ENCODE assay signal across 22 mouse cellular contexts in the genomic region with DNA sequence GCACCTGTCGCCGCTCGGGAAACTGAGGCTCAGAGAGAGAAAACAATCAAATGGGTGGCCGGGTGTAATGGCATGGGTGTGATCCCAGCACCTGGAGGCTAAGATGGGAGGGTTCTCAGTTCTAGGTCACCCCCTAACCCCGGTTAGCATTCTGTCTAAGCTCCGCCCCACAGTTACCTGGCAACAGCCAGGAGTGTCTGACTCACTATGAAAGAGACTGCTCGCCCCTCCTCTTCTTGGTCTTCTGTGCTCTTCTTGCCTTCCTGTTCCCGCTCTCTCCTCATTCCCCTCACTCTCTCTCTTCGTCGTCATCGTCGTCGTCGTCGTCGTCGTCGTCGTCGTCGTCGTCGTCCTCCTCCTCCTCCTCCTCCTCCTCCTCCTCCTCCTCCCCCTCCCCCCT. TPM values are rescaled to one million over a fixed set of nuclear protein-coding genes. Genes with fewer than 3 reads are reported as not detected.
A peak's percentile ranks its signal among the peaks of the same experiment; 100 is the strongest.
DNase-seq lines count a peak whose midpoint lies in the region; ATAC-seq and TF ChIP-seq lines count a peak whose summit lies in the region.
"Had no signal": no experiment of that assay in that cellular context is flagged by ENCODE, and none has a peak within 500 bp of the region (broad histone marks: within the 10 kb centered on the region; RNA-seq: fewer than 3 reads in every experiment).

No protein-coding gene starts in this region.

- no peak overlapping the region for H3K9ac ChIP-seq in stomach, embryonic 16.5 days (ENCODE audit: low read length)
- H3K9ac ChIP-seq in stomach, postnatal 0 days (ENCODE audit: low read length): no peak overlapping the region
- no peak overlapping the region for H3K9ac ChIP-seq in forebrain, embryonic 13.5 days
- H3K9ac ChIP-seq: forebrain, embryonic 12.5 days; hindbrain, embryonic 14.5 days; intestine, embryonic 15.5 days; liver, embryonic 15.5 days had no signal

- H3K36me3 ChIP-seq in stomach, embryonic 16.5 days (ENCODE audit: control insufficient read depth, insufficient read depth, low read length): no peaks in the 10 kb centered on the region
- no peaks in the 10 kb centered on the region for H3K36me3 ChIP-seq in stomach, postnatal 0 days (ENCODE audit: control insufficient read depth, insufficient read depth, low read length)
- no peaks in the 10 kb centered on the region for H3K36me3 ChIP-seq in forebrain, embryonic 13.5 days (ENCODE audit: poor library complexity, severe bottlenecking)
- H3K36me3 ChIP-seq: forebrain, embryonic 12.5 days; G1E; heart, embryonic 13.5 days; intestine, embryonic 15.5 days; liver, embryonic 15.5 days; midbrain, embryonic 10.5 days had no signal

- 0 out of 2 replicates have a peak, but pooled peaks have one; percentile 35 for ATAC-seq in stomach, embryonic 16.5 days (ENCODE audit: insufficient read depth, low FRiP score)
- ATAC-seq in stomach, postnatal 0 days (ENCODE audit: low FRiP score, low TSS enrichment): no peak
- ATAC-seq in forebrain, embryonic 13.5 days: no peak
- ATAC-seq: intestine, embryonic 15.5 days had no signal

- H3K27me3 ChIP-seq in stomach, embryonic 16.5 days (ENCODE audit: control insufficient read depth, insufficient read depth, low read length): no peaks in the 10 kb centered on the region
- no peaks in the 10 kb centered on the region for H3K27me3 ChIP-seq in stomach, postnatal 0 days (ENCODE audit: control insufficient read depth, insufficient read depth, low read length)
- H3K27me3 ChIP-seq in forebrain, embryonic 13.5 days: peaks cover 1% of the 10 kb centered on the region; the same call in 1 of the 2 replicates
- H3K27me3 ChIP-seq: intestine, embryonic 15.5 days had no signal

- peak overlapping the region; percentile 99 for H3K27ac ChIP-seq in left cerebral cortex, adult 2 months
- no peak overlapping the region for H3K27ac ChIP-seq in stomach, embryonic 16.5 days (ENCODE audit: low read length)
- H3K27ac ChIP-seq in stomach, postnatal 0 days (replicated peaks): no peak overlapping the region
- H3K27ac ChIP-seq in forebrain, embryonic 13.5 days: no peak overlapping the region
- H3K27ac ChIP-seq: forebrain, embryonic 12.5 days; heart, embryonic 13.5 days; hindbrain, embryonic 14.5 days; intestine, embryonic 15.5 days; liver, embryonic 15.5 days; macrophage; midbrain, embryonic 10.5 days had no signal

- H3K4me2 ChIP-seq in stomach, embryonic 16.5 days (ENCODE audit: low read depth, low read length): no peak overlapping the region
- H3K4me2 ChIP-seq in stomach, postnatal 0 days (replicated peaks; ENCODE audit: low read depth): no peak overlapping the region
- no peak overlapping the region for H3K4me2 ChIP-seq in forebrain, embryonic 13.5 days
- H3K4me2 ChIP-seq: forebrain, embryonic 12.5 days; heart, embryonic 13.5 days; hindbrain, embryonic 14.5 days; intestine, embryonic 15.5 days; liver, embryonic 15.5 days had no signal

- no peak overlapping the region for H3K4me3 ChIP-seq in left cerebral cortex, adult 2 months
- no peak overlapping the region for H3K4me3 ChIP-seq in stomach, embryonic 16.5 days (replicated peaks; ENCODE audit: low read length)
- H3K4me3 ChIP-seq in stomach, postnatal 0 days (ENCODE audit: low read depth, low read length): no peak overlapping the region
- H3K4me3 ChIP-seq in forebrain, embryonic 13.5 days: no peak overlapping the region
- H3K4me3 ChIP-seq: forebrain, embryonic 12.5 days; heart, embryonic 13.5 days; intestine, embryonic 15.5 days; liver, embryonic 15.5 days; midbrain, embryonic 10.5 days had no signal

- intact Hi-C loops in left cerebral cortex, adult 2 months (cut with DNase I): no loop called here

- no peaks in the 10 kb centered on the region; the same call in 1 of the 2 replicates for H3K4me1 ChIP-seq in stomach, embryonic 16.5 days (ENCODE audit: control insufficient read depth, insufficient read depth, low read length)
- H3K4me1 ChIP-seq in stomach, postnatal 0 days (replicated peaks; ENCODE audit: control insufficient read depth, insufficient read depth): no peaks in the 10 kb centered on the region; the same call in 1 of the 2 replicates
- peaks cover 51% of the 10 kb centered on the region for H3K4me1 ChIP-seq in forebrain, embryonic 13.5 days
- H3K4me1 ChIP-seq: liver, embryonic 15.5 days had no signal

- no peak for TF ChIP-seq EP300 in stomach, postnatal 0 days (optimal IDR thresholded peaks at IDR 0.05)

- no peaks in the 10 kb centered on the region for H3K9me3 ChIP-seq in stomach, embryonic 16.5 days (replicated peaks; ENCODE audit: control insufficient read depth, low read length)
- no peaks in the 10 kb centered on the region for H3K9me3 ChIP-seq in stomach, postnatal 0 days (ENCODE audit: control insufficient read depth, low read length)
- no peaks in the 10 kb centered on the region for H3K9me3 ChIP-seq in forebrain, embryonic 13.5 days (replicated peaks)
- H3K9me3 ChIP-seq: forebrain, embryonic 12.5 days; G1E; heart, embryonic 13.5 days; intestine, embryonic 15.5 days; liver, embryonic 15.5 days had no signal

- no peak for DNase-seq in left cerebral cortex, adult 2 months (ENCODE audit: extremely low spot score in 1 of 2, low spot score in 2 of 2)
- DNase-seq in left cerebral cortex, adult 8-10 months (ENCODE audit: low spot score in 2 of 2): no peak
- DNase-seq in stomach, postnatal 0 days (ENCODE audit: low spot score): no peak
- DNase-seq in T-cell, adult 2 months (ENCODE audit: low spot score): peak; percentile 9
- peak; percentile 56 for DNase-seq in thymus, postnatal 4 days
- DNase-seq: adrenal gland, postnatal 36 days; cerebellum, adult 2 months; cerebellum, postnatal 36 days; gastrocnemius, postnatal 14 days; heart, adult 18-20 months; kidney, adult 9 months; kidney, postnatal 25 days had no signal

- WGBS in stomach, embryonic 16.5 days: 45% methylated on average over 23 of the region's 23 CpGs
- 43% methylated on average over 23 of the region's 23 CpGs for WGBS in stomach, postnatal 0 days
- 43% methylated on average over 23 of the region's 23 CpGs for WGBS in forebrain, embryonic 13.5 days

- no peak for TF ChIP-seq CTCF in left cerebral cortex, adult 2 months (IDR thresholded peaks at IDR 0.05)
- TF ChIP-seq CTCF in stomach, postnatal 0 days (IDR thresholded peaks at IDR 0.05; ENCODE audit: low read depth): no peak

RNA-seq across cellular contexts. Expression of a gene that starts 20.2 kb away (rescaled TPM):
- total RNA-seq in left cerebral cortex, adult 2 months (2021): 1,000 to 10,000 TPM in 1 of 2 experiments, 100 to 1,000 TPM in 1; 990 to 1,034 TPM
- 1,000 to 10,000 TPM in 1 of 4 experiments, 100 to 1,000 TPM in 3; 935 to 1,017 (median 942) TPM for total RNA-seq in left cerebral cortex, adult 8-10 months (2022)
- 1,080 and 1,153 TPM in 2 replicates for polyA plus RNA-seq in stomach, embryonic 16.5 days (2015; fragmentation: Nextera tagmentation; extraction: Ambion mirVana)
- polyA plus RNA-seq in stomach, postnatal 0 days (2015; fragmentation: Nextera tagmentation; extraction: Ambion mirVana): 358 and 380 TPM in 2 replicates
- 6,579 and 6,954 TPM in 2 replicates for polyA plus RNA-seq in forebrain, embryonic 13.5 days (2015; fragmentation: Nextera tagmentation; extraction: Ambion mirVana)

RNA-seq across cellular contexts. Expression of a gene that starts 48.5 kb away (rescaled TPM):
- 10 to 100 TPM; 69.3 to 77.9 TPM for total RNA-seq in left cerebral cortex, adult 2 months (2021)
- total RNA-seq in left cerebral cortex, adult 8-10 months (2022): 10 to 100 TPM; 58.1 to 64.3 (median 61.1) TPM
- polyA plus RNA-seq in stomach, embryonic 16.5 days (2015; fragmentation: Nextera tagmentation; extraction: Ambion mirVana): 11.7 and 12.0 TPM in 2 replicates
- polyA plus RNA-seq in stomach, postnatal 0 days (2015; fragmentation: Nextera tagmentation; extraction: Ambion mirVana): 51.8 and 56.4 TPM in 2 replicates
- polyA plus RNA-seq in forebrain, embryonic 13.5 days (2015; fragmentation: Nextera tagmentation; extraction: Ambion mirVana): 5.5 and 6.0 TPM in 2 replicates

RNA-seq across cellular contexts. Expression of a gene that starts 51.8 kb away (rescaled TPM):
- 1 to 10 TPM; 6.5 to 6.9 TPM for total RNA-seq in left cerebral cortex, adult 2 months (2021)
- 1 to 10 TPM; 5.8 to 8.7 (median 6.8) TPM for total RNA-seq in left cerebral cortex, adult 8-10 months (2022)
- 24.7 and 24.8 TPM in 2 replicates for polyA plus RNA-seq in stomach, embryonic 16.5 days (2015; fragmentation: Nextera tagmentation; extraction: Ambion mirVana)
- 16.8 and 17.1 TPM in 2 replicates for polyA plus RNA-seq in stomach, postnatal 0 days (2015; fragmentation: Nextera tagmentation; extraction: Ambion mirVana)
- 6.3 and 6.5 TPM in 2 replicates for polyA plus RNA-seq in forebrain, embryonic 13.5 days (2015; fragmentation: Nextera tagmentation; extraction: Ambion mirVana)

Comparison
In these comparisons a context has a peak if more than half of its experiments do, and no peak if none do; other contexts are left out.
1. DNase-seq: peak in T-cell, adult 2 months (single experiment) and thymus, postnatal 4 days (single experiment); none in left cerebral cortex, adult 2 months (0 of 2), left cerebral cortex, adult 8-10 months (0 of 2) and stomach, postnatal 0 days (single experiment).